ENCODE assay signal across 8 mouse cellular contexts in the genomic region with DNA sequence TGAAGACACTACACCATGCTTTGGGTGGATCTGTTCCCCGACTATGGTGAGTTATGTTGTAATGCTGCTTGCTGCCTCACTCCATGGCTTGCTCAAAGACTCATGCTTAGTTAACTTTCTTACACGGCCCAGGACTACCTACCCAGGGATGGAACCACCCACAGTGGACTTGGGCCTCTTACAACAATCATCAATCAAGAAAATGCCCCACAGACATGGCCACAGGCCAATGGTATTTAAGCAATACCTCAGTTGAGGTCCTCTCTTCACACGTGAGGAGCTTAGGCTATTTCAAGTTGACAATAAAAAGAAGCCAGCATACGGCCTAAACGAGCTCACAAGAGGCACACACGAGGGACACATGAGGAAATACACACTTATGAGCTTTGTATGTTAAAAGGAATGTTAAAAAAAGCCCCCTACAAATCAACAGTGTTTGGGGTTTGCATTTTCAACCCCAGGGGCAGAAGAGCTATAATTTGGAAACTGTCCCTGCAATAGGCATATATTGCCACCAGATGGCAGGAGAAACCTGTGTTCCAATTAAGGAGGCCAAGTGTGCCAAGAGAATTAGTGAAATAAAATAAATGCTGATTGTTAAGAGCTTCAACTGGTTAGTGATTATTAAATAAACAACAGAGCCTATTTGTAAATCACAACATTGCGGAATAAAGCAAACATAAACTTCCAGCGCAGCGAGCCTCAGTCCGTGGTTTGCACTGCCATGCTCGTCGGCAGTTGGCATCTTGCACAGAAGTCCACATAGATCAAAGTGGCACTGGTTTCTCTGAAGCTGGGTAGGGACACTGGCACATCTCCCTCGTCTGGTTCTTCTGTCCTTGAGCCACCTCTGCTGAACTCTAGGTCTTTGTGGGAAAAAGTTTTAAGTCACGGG. TPM values are rescaled to one million over a fixed set of nuclear protein-coding genes. Genes with fewer than 3 reads are reported as not detected.
DNase-seq lines count a peak whose midpoint lies in the region; ATAC-seq and TF ChIP-seq lines count a peak whose summit lies in the region.

No protein-coding gene starts in this region.

- WGBS in kidney, embryonic 16.5 days = 67% methylated on average over 14 of the region's 14 CpGs
- 60% methylated on average over 14 of the region's 14 CpGs for WGBS in neural tube, embryonic 13.5 days

- no peaks in the 10 kb centered on the region for H3K36me3 ChIP-seq in kidney, embryonic 16.5 days (ENCODE audit: insufficient read depth, low read length)
- no peaks in the 10 kb centered on the region for H3K36me3 ChIP-seq in neural tube, embryonic 13.5 days

- ATAC-seq in kidney, embryonic 16.5 days (ENCODE audit: low FRiP score, low TSS enrichment) = no peak
- ATAC-seq in neural tube, embryonic 13.5 days (ENCODE audit: low read depth) = 0 out of 2 replicates have a peak, but pooled peaks have one; percentile 40

- no peak overlapping the region for H3K4me3 ChIP-seq in kidney, embryonic 16.5 days (ENCODE audit: low read length)
- no peak overlapping the region for H3K4me3 ChIP-seq in left cerebral cortex, adult 2 months
- H3K4me3 ChIP-seq in neural tube, embryonic 13.5 days = no peak overlapping the region

- H3K27me3 ChIP-seq in kidney, embryonic 16.5 days (ENCODE audit: insufficient read depth, low read length) = no peaks in the 10 kb centered on the region; the same call in 1 of the 2 replicates
- no peaks in the 10 kb centered on the region for H3K27me3 ChIP-seq in neural tube, embryonic 13.5 days

- intact Hi-C loops in left cerebral cortex, adult 2 months (cut with DNase I) = loop anchor here (1.0 to 5.0 kb wide), 3 partner anchors 35 to 1356 kb away; a partner anchor contains a TSS

- peak; percentile 93 for TF ChIP-seq CTCF in left cerebral cortex, adult 2 months (IDR thresholded peaks at IDR 0.05)

- no peak overlapping the region for H3K9ac ChIP-seq in kidney, embryonic 16.5 days (replicated peaks; ENCODE audit: low read length)
- no peak overlapping the region for H3K9ac ChIP-seq in neural tube, embryonic 13.5 days

- peaks cover 3% of the 10 kb centered on the region; the same call in 1 of the 2 replicates for H3K4me1 ChIP-seq in kidney, embryonic 16.5 days (ENCODE audit: insufficient read depth, low read length)
- H3K4me1 ChIP-seq in neural tube, embryonic 13.5 days (replicated peaks) = peaks cover 21% of the 10 kb centered on the region

- no peak overlapping the region for H3K4me2 ChIP-seq in kidney, embryonic 16.5 days (replicated peaks; ENCODE audit: low read depth, low read length)
- H3K4me2 ChIP-seq in neural tube, embryonic 13.5 days = no peak overlapping the region

- peak; percentile 17 for DNase-seq in kidney, adult 11 months
- peak; percentile 37 for DNase-seq in ES-CJ7 (ENCODE audit: low read depth, low spot score)
- DNase-seq in cerebellum, postnatal 10 days = peak; percentile 63 to 75
- DNase-seq in heart, postnatal 4 days = peak; percentile 50
- DNase-seq in left cerebral cortex, adult 2 months (ENCODE audit: extremely low spot score in 1 of 2, low spot score in 2 of 2) = peak in 1 of 2 experiments; percentile 47
- no peak for DNase-seq in ovary, postnatal 10 days (ENCODE audit: low spot score)

- no peaks in the 10 kb centered on the region for H3K9me3 ChIP-seq in kidney, embryonic 16.5 days (ENCODE audit: low read length)
- H3K9me3 ChIP-seq in neural tube, embryonic 13.5 days = no peaks in the 10 kb centered on the region

- no peak overlapping the region for H3K27ac ChIP-seq in kidney, embryonic 16.5 days (ENCODE audit: low read length)
- H3K27ac ChIP-seq in left cerebral cortex, adult 2 months = no peak overlapping the region
- no peak overlapping the region for H3K27ac ChIP-seq in neural tube, embryonic 13.5 days (replicated peaks)

RNA-seq across cellular contexts. Expression of a gene that starts 58.8 kb away (rescaled TPM):
- 7.4 and 9.1 TPM in 2 replicates for polyA plus RNA-seq in kidney, embryonic 16.5 days (2015; fragmentation: Nextera tagmentation; extraction: Ambion mirVana)
- total RNA-seq in heart, postnatal 4 days (2021) = 10 to 100 TPM; 12.0 to 12.5 TPM
- total RNA-seq in left cerebral cortex, adult 2 months (2021) = 10 to 100 TPM; 11.0 to 14.0 TPM
- polyA plus RNA-seq in neural tube, embryonic 13.5 days (2015; fragmentation: Nextera tagmentation; extraction: Ambion mirVana) = 5.6 and 7.2 TPM in 2 replicates
